Mouse (Mus musculus) CH12.LX (cell line): ENCODE measurements around the gene Uqcr10. TPM values are rescaled to one million over a fixed set of nuclear protein-coding genes. Genes with fewer than 3 reads are reported as not detected.
"Not testable (repeated sequence)": the region's sequence is repeated elsewhere in the genome, so short reads cannot be mapped to it uniquely, and the experiment has no call there.

Experiments used
- DNase-seq: peaks from one replicate; pipeline ENCODE4 v3.0.0-alpha.2; 2013; ENCODE audit errors: extremely low read depth
- H3K27ac ChIP-seq: 2 replicates; pipeline ENCODE4 v1.5.1; 2012; ENCODE audit warnings: low read depth, mild to moderate bottlenecking, control low read depth, moderate library complexity; ENCODE audit not compliant: insufficient read depth
- H3K27me3 ChIP-seq: replicated peaks from 2 replicates; pipeline ENCODE3; 2012; ENCODE audit warnings: inconsistent platforms
- H3K36me3 ChIP-seq, 2 experiments: replicated peaks in 1 of 2; 2 replicates each; pipeline versions ENCODE3 to v1.6.1; 2012; ENCODE audit warnings: inconsistent platforms in 1 of 2, low read length in 1 of 2, mild to moderate bottlenecking in 1 of 2, mixed read lengths in 1 of 2, moderate library complexity in 1 of 2; ENCODE audit not compliant: control insufficient read depth in 1 of 2, insufficient read depth in 1 of 2
- H3K4me1 ChIP-seq, 2 experiments: 2 replicates each; pipeline ENCODE4 v1.6.1; 2012; ENCODE audit warnings: inconsistent platforms in 1 of 2, moderate library complexity in 1 of 2; ENCODE audit not compliant: insufficient read depth in 2 of 2, control insufficient read depth in 1 of 2
- H3K4me2 ChIP-seq: 2 replicates; pipeline ENCODE4 v1.6.1; 2012; ENCODE audit warnings: low read depth, mild to moderate bottlenecking, control low read depth; ENCODE audit not compliant: poor library complexity, insufficient read depth, severe bottlenecking
- H3K4me3 ChIP-seq, 3 experiments: fragments of 150-350 bp in 1 of 3; sonication (generic) in 1 of 3; replicated peaks in 1 of 3; 2 replicates each; pipeline versions ENCODE3 to v1.5.1; 2011 to 2012; ENCODE audit warnings: low read depth in 2 of 3, low read length in 2 of 3, mild to moderate bottlenecking in 2 of 3, moderate library complexity in 2 of 3, control low read depth in 1 of 3, improper control_type of control experiment in 1 of 3, inconsistent platforms in 1 of 3, mixed read lengths in 1 of 3; ENCODE audit not compliant: poor library complexity in 1 of 3
- H3K79me2 ChIP-seq: replicated peaks from 2 replicates; pipeline ENCODE4 v1.6.1; 2012; ENCODE audit warnings: mild to moderate bottlenecking, moderate library complexity; ENCODE audit not compliant: control insufficient read depth, poor library complexity, insufficient read depth, severe bottlenecking; ENCODE audit errors: extremely low read depth
- H3K9ac ChIP-seq: 2 replicates; pipeline ENCODE4 v1.6.1; 2012; ENCODE audit warnings: low read depth, mild to moderate bottlenecking, control low read depth, moderate library complexity; ENCODE audit not compliant: insufficient read depth
- H3K9me3 ChIP-seq: replicated peaks from 2 replicates; pipeline ENCODE3; 2012; ENCODE audit warnings: low read length, inconsistent platforms, mixed read lengths
- CHD1 ChIP-seq: IDR thresholded peaks from 2 replicates; pipeline ENCODE4 v1.6.1; 2012; ENCODE audit warnings: low read depth, low read length, improper control_type of control experiment, inconsistent platforms
- HCFC1 ChIP-seq: IDR thresholded peaks from 2 replicates; pipeline ENCODE4 v1.6.1; 2012; ENCODE audit warnings: low read depth, mild to moderate bottlenecking, inconsistent platforms, low read length, improper control_type of control experiment
- IRF4 ChIP-seq: IDR thresholded peaks from 2 replicates; pipeline ENCODE4 v1.6.1; 2014; ENCODE audit warnings: low read depth, mild to moderate bottlenecking, inconsistent platforms, low read length, improper control_type of control experiment
- JUN ChIP-seq: IDR thresholded peaks from 2 replicates; pipeline ENCODE4 v1.6.1; 2011; ENCODE audit warnings: low read depth, mild to moderate bottlenecking, low read length, improper control_type of control experiment, moderate library complexity; ENCODE audit not compliant: insufficient read depth
- MAFK ChIP-seq: IDR thresholded peaks from 2 replicates; pipeline ENCODE4 v1.6.1; 2011; ENCODE audit warnings: low read length, improper control_type of control experiment; ENCODE audit not compliant: insufficient replicate concordance
- MAZ ChIP-seq: IDR thresholded peaks from 2 replicates; pipeline ENCODE4 v1.6.1; 2012; ENCODE audit warnings: low read depth, mild to moderate bottlenecking, inconsistent platforms, low read length, improper control_type of control experiment, moderate library complexity
- MEF2A ChIP-seq: IDR thresholded peaks from 2 replicates; pipeline ENCODE4 v1.6.1; 2014; ENCODE audit warnings: low read depth, mild to moderate bottlenecking, inconsistent platforms, low read length, improper control_type of control experiment, borderline replicate concordance
- MYC ChIP-seq: IDR thresholded peaks from 2 replicates; pipeline ENCODE4 v1.6.1; 2011; ENCODE audit warnings: low read depth, mild to moderate bottlenecking, improper control_type of control experiment, low read length
- RAD21 ChIP-seq: IDR thresholded peaks from 2 replicates; pipeline ENCODE4 v1.6.1; 2011; ENCODE audit warnings: low read depth, mild to moderate bottlenecking, low read length, improper control_type of control experiment, moderate library complexity
- TBP ChIP-seq: conservative IDR thresholded peaks from 2 replicates; pipeline ENCODE4 v1.6.1; 2011; ENCODE audit warnings: low read depth, low read length, improper control_type of control experiment
- UBTF ChIP-seq: IDR thresholded peaks from 2 replicates; pipeline ENCODE4 v1.6.1; 2012; ENCODE audit warnings: low read depth, mild to moderate bottlenecking, inconsistent platforms, low read length, improper control_type of control experiment, moderate library complexity
- ZNF384 ChIP-seq: IDR thresholded peaks from 2 replicates; pipeline ENCODE4 v1.6.1; 2012; ENCODE audit warnings: low read depth, low read length, improper control_type of control experiment, inconsistent platforms
- dilution Hi-C: fragments of 300-500 bp; cut with MboI; formaldehyde crosslinking; loops from 2 replicates; pipeline ENCODE4 v1.14.3; 2020; ENCODE audit warnings: low sequenced_read_pairs; ENCODE audit not compliant: extremely low pct_unique_long_range_greater_than_20kb, extremely low pct_ligation_motif_present
- in situ Hi-C: fragments of 300-500 bp; cut with MboI; formaldehyde crosslinking; loops from 3 replicates; pipeline ENCODE4 v1.14.3; 2019; ENCODE audit warnings: low sequenced_read_pairs, low pct_ligation_motif_present, low pct_unique_long_range_greater_than_20kb, mixed read lengths
- polyA plus RNA-seq: library from polyadenylated mRNA; unstranded; fragments of >175 nt; gene quantifications from 2 replicates; pipeline ENCODE4 v1.2.1, GENCODE M21; 2012; ENCODE audit warnings: low read depth; ENCODE audit not compliant: insufficient read length
- total RNA-seq, 2 experiments: library from RNA; depleted of rRNA; stranded (reverse); fragments of 300-350 nt in 1 of 2; fragments of >200 nt in 1 of 2; gene quantifications; 2 replicates each; pipeline ENCODE4 v1.2.3; 2012 to 2014

The Uqcr10 gene
- total and polyA plus RNA-seq, 3 experiments, result 740 to 1,522 (median 1,007) TPM

- TF ChIP-seq MEF2A (peak; percentile 93), JUN (peak; percentile 47; the same call in 1 of the 2 replicates), UBTF (no peak), RAD21 (no peak), HCFC1 (no peak), CHD1 (no peak), MYC (no peak), TBP (no peak), MAFK (no peak)
Observed at GRCm38 (mm10) chr11:4712822-4713221, 8.7 kb upstream of the Uqcr10 start (continued).

GRCm38 (mm10) chr11:4710188-4710587 is 6.0 kb upstream of the Uqcr10 start:
- H3K9me3 ChIP-seq, H3K9ac ChIP-seq, in situ Hi-C loops, dilution Hi-C loops, H3K4me2 ChIP-seq, H3K79me2 ChIP-seq, H3K27ac ChIP-seq, H3K4me3 ChIP-seq, H3K27me3 ChIP-seq, DNase-seq: not testable (repeated sequence)
- Histone ChIP-seq H3K36me3 (peaks cover 0 to 22% of the 10 kb centered on the region in 2 experiments), H3K4me1 (peaks cover 11 to 48% of the 10 kb centered on the region in 2 experiments)
- peak; percentile 60; the same call in 1 of the 2 replicates for TF ChIP-seq ZNF384
- TF ChIP-seq, all 38 proteins: peak for 1; not testable (repeated sequence) for 37

- peaks cover 12 to 30% of the 10 kb centered on the region in 2 experiments for H3K36me3 ChIP-seq
- H3K79me2 ChIP-seq, result peaks cover 29% of the 10 kb centered on the region
- H3K4me2 ChIP-seq, result peak overlapping the region; percentile 87
- H3K27me3 ChIP-seq, result no peaks in the 10 kb centered on the region
- TF ChIP-seq MAZ (no peak), IRF4 (0 out of 2 replicates have a peak, but pooled peaks have one; percentile 13)
- dilution Hi-C loops (no loop called here), in situ Hi-C loops (no loop called here)
- H3K4me3 ChIP-seq, result peak overlapping the region; percentile 56 to 97 (median 90)
- H3K9ac ChIP-seq, result peak overlapping the region; percentile 86
- peaks cover 3 to 31% of the 10 kb centered on the region in 2 experiments; a peak in 3 of 4 replicates for H3K4me1 ChIP-seq
- no peak for DNase-seq
- H3K27ac ChIP-seq, result no peak overlapping the region
- no peaks in the 10 kb centered on the region for H3K9me3 ChIP-seq
Observed at GRCm38 (mm10) chr11:4705178-4705577, 1.0 kb upstream of the Uqcr10 start.
